Mouse (Mus musculus) spleen, postnatal 36 days (tissue): ENCODE measurements around the gene Gpr157.
A peak's percentile ranks its signal among the peaks of the same experiment; 100 is the strongest.

Experiments used
- DNase-seq, 2 experiments: peaks; one replicate each; pipeline ENCODE4 v3.0.0; 2022; ENCODE audit warnings: low spot score in 2 of 2, mixed read lengths in 1 of 2

The Gpr157 gene

GRCm38 (mm10) chr4:150070136-150070535, 17.0 kb upstream of the Gpr157 start:
- no peak for DNase-seq

DNA sequence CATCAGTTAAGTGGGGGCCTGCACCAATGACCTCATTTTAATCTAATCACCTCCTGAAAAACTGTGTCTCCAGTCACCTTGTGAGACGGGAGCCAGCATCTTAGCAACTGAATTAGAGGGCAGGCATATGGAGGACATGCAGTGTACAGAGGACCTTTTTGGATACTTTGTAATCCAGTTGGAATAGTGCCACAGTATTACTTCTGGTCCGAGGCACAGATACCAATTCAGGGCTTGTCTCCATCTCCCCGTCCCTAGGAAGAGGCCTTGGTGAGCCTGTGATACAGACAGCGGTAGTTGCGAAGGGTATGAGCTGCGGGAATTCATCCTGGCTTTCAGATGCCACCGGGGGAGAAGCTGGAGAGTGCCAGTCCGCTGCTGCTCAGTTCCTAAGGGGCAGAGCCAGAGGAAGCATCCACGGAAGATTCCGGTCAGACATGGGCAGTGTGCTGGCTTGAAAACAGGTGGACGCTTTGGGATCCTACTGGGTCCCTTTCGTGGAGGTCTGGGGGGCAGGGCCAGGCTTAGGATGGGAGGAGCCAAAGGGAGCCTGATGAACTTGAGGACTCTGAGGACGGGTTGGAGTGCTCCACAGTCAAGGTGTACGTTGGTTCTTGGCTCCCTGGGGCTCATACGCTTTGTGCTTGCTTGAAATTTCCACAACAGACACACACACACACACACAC, 14.6 kb upstream of the Gpr157 start:
- no peak for DNase-seq

DNA sequence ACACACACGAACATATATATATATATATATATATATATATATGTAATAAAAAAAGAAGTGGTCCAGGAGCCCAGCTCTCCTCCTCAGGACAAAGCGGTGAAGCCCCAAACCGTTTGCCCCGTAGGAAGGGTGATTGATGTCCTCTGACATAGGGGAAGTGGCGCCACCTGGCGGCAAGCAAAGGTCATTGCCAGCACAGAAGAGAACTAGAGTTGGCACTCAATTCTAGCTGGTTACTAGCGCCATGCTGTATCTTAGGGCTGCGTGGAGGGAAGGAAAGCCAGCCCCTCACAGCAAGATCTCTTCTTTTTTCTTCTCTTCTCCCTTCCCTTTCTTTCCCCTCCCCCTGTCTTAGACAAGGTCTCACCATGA, 14.1 kb upstream of the Gpr157 start:
- peak; percentile 40 to 61 for DNase-seq

DNA sequence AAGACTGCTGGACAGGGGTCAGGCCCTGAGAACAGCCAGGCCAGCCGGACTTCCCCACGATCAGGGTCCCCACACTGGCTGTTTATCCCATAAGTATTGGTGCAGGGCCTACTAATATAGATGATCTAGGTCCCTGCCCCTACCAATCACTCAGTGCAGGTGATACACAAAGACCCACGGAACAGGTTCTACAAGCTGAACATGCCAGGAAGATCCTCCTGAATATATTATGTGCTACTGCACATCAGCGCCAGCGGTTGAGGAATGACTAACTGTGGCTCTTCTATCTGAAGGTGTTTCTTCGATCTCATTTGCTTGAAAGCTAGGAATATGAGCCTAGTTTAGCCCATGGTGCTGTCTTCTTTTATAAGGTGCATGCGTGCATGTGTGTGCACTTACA, 11.8 kb upstream of the Gpr157 start:
- no peak for DNase-seq

GRCm38 (mm10) chr4:150076147-150076546, 11.0 kb upstream of the Gpr157 start:
- no peak for DNase-seq

GRCm38 (mm10) chr4:150078646-150079045, 8.5 kb upstream of the Gpr157 start:
- DNase-seq: no peak

DNA sequence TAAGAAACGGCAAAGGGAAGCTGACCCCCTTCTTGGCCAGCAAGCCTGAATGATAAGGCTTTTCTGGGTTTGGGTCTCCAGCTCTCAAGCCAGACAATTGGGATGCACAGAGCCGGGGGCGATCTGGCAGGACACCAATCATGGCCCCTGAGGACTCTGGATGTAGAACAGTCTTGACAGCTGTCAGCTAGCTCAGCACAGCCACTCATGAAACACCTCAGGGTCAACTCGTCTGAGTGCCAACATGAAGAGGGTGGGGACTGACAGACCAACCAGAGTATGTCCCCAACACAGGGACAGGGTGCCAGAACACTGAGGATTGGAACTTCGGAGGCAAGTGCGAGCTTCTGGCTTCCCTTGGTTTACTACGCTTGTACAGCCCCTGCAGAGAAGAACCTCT, 7.9 kb upstream of the Gpr157 start:
- no peak for DNase-seq

DNA sequence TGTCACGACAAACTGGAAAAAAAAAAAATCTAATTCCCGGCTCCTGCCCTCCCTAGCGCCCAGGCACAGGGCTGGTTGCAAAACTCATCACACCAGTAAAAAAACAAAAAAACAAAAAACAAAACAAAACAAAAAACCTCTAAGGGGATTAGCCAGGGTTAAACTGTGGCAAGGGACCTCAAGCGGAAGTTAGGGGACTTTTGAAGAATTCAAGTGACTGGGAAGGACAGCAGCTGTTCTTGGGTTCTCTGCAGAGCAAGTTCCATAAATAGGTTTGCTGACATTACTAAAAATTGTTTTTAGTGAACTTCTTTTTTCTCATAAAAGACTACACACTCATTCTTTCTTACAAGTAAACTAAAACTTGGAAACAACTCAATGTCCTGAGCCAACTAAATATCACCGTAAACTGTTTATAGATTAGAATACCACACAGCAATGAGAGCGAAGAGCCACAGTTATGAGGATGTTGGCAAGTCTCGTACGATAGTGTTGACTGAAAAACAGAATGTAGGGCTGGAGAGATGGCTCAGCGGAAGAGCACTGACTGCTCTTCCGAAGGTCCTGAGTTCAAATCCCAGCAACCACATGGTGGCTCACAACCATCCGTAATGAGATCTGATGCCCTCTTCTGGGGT, 6.7 kb upstream of the Gpr157 start:
- DNase-seq: no peak

GRCm38 (mm10) chr4:150085366-150085765, 1.8 kb upstream of the Gpr157 start:
- DNase-seq: no peak

- DNase-seq: no peak
These were observed 364 bp upstream of the Gpr157 start for GRCm38 (mm10) chr4:150086841-150087160.

- DNase-seq: no peak
These were observed 845 bp downstream of the Gpr157 start for GRCm38 (mm10) chr4:150087890-150088530.

- no peak for DNase-seq
These were observed 2.0 kb downstream of the Gpr157 start for GRCm38 (mm10) chr4:150089121-150089520.

- DNase-seq: peak in 1 of 2 experiments; percentile 36
These were observed 4.9 kb downstream of the Gpr157 start for GRCm38 (mm10) chr4:150091887-150092582.

GRCm38 (mm10) chr4:150092583-150092902, 5.4 kb downstream of the Gpr157 start:
- no peak for DNase-seq

GRCm38 (mm10) chr4:150093560-150094462, 6.6 kb downstream of the Gpr157 start:
- no peak for DNase-seq

- no peak for DNase-seq
These were observed 7.3 kb downstream of the Gpr157 start for GRCm38 (mm10) chr4:150094463-150094789.

- no peak for DNase-seq
These were observed 9.1 kb downstream of the Gpr157 start for GRCm38 (mm10) chr4:150096309-150096708.

- peak; percentile 24 to 39 for DNase-seq
These were observed 10.7 kb downstream of the Gpr157 start for GRCm38 (mm10) chr4:150097847-150098246.

DNA sequence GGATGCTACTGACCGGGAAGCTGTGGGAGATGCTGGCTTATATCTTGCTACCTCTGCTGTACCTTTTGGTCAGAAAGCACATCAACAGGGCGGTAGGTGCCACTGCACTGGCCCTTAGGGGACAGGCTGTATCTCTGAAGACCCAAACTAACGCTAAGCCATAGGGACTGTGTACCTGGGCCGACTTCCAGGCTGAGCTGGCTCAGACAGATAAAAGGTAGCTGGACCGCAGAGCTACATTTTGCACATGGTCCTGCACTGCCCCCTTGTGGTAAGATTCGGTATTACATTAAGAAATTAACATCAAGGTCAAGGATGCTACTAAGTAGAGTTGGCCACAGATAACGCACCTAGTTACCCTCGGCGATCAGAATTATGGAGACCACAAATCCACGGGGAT, 11.7 kb downstream of the Gpr157 start:
- DNase-seq: peak; percentile 52 to 68

DNA sequence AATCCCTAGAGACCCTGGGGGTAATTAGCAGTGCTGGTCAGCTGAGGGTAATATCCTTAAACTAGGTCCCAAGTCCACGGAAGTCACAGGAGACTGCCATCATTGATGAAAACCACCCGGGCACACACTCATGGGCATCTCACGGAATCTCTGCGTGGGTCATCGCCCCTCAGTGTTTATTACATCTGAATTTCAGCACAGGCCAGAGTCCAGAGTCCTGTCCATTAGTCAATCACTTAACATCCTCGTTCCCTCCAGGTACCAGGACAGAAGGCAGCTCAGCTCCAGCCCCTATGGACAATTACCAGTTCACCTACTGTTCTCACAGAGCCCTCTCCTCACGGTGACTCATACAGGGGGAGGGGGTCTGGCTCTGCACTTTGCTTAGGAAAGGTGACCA, 15.7 kb downstream of the Gpr157 start:
- no peak for DNase-seq

DNA sequence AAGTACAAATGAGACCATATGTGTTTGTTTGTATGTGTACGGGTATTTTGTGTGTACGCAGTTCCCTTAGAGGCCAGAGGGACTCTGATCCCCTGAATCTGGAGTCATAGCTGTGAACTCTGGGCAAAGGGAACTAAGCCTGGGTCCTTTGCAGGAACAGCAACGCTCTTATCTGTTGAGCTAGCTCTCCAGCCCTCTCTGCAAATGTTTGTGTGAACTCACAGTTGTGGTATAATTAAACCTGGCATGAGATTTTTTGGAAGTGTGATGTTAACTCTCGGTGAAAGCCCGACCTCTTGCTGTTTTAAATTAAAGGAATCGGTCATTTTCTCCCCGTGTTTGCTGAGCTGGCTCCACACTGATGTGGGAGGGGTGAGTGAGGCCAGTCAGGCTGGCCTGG, 18.5 kb downstream of the Gpr157 start:
- no peak for DNase-seq

GRCm38 (mm10) chr4:150106637-150107036, 19.5 kb downstream of the Gpr157 start:
- DNase-seq: no peak
